Mouse (Mus musculus) kidney, adult 2 months (tissue): ENCODE results near the gene Gm13275. TPM values are rescaled to one million over a fixed set of nuclear protein-coding genes. Genes with fewer than 3 reads are reported as not detected.
"Not testable (repeated sequence)": the region's sequence is repeated elsewhere in the genome, so short reads cannot be mapped to it uniquely, and the experiment has no call there.

Experiments used
- DNase-seq: peaks from one replicate; pipeline ENCODE4 v3.0.0; 2021
- H3K27ac ChIP-seq: fragments of 200-500 bp; 2 replicates; pipeline ENCODE4 v1.5.1; 2012; ENCODE audit warnings: low read depth, low read length, control low read depth, inconsistent platforms; ENCODE audit not compliant: insufficient read depth
- H3K27me3 ChIP-seq: fragments of 200-500 bp; replicated peaks from 2 replicates; pipeline ENCODE4 v1.6.1; 2012; ENCODE audit warnings: mild to moderate bottlenecking, moderate library complexity, low read length, inconsistent platforms; ENCODE audit not compliant: control insufficient read depth, insufficient read depth
- H3K36me3 ChIP-seq: fragments of 200-500 bp; 2 replicates; pipeline ENCODE4 v1.6.1; 2012; ENCODE audit warnings: mild to moderate bottlenecking, moderate library complexity, low read length, inconsistent platforms; ENCODE audit not compliant: control insufficient read depth, insufficient read depth
- H3K4me1 ChIP-seq: fragments of 200-500 bp; 2 replicates; pipeline ENCODE4 v1.6.1; 2011; ENCODE audit warnings: low read length; ENCODE audit not compliant: control insufficient read depth, insufficient read depth
- H3K4me3 ChIP-seq: fragments of 200-500 bp; 2 replicates; pipeline ENCODE4 v1.5.1; 2011; ENCODE audit warnings: mild to moderate bottlenecking, low read depth, low read length, control low read depth; ENCODE audit not compliant: insufficient read depth
- CTCF ChIP-seq: fragments of 200-500 bp; conservative IDR thresholded peaks from 2 replicates; pipeline ENCODE4 v1.5.1; 2011; ENCODE audit warnings: low read depth, mild to moderate bottlenecking, control low read depth, low read length, moderate library complexity, mixed read lengths; ENCODE audit not compliant: insufficient read depth, insufficient read length
- POLR2A ChIP-seq: fragments of 200-500 bp; IDR thresholded peaks from one replicate; pipeline ENCODE4 v1.6.1; 2011; ENCODE audit warnings: low read depth, low read length, control low read depth
- WGBS: fragments of 180-500 bp; shearing (Covaris S2); methylation state at CpG from one replicate; pipeline ENCODE4 v1.1.7; 2018; 5-methylcytosine and 5-hydroxymethylcytosine counted together
- polyA plus RNA-seq: library from polyadenylated mRNA; depleted of rRNA; stranded (reverse); fragments of >200 nt; gene quantifications from 2 replicates; pipeline ENCODE4 v1.2.3, GENCODE M21; 2012; rRNA removed

Gm13275 gene
- not detected in 2 replicates for polyA plus RNA-seq

GRCm38 (mm10) chr4:88793936-88794675, at the start of gene Gm13275:
Gene Gm13275 (plus strand): TSS chr4:88794487.
- H3K4me3 ChIP-seq, H3K36me3 ChIP-seq, H3K27me3 ChIP-seq, H3K4me1 ChIP-seq, H3K27ac ChIP-seq: not testable (repeated sequence)
- WGBS, result under 1% methylated on average over 16 of the region's 52 CpGs
- peak; percentile 51 for DNase-seq

GRCm38 (mm10) chr4:88749926-88750325, 44.4 kb upstream of the Gm13275 start:
- Histone ChIP-seq H3K27me3 (no peaks in the 10 kb centered on the region), H3K36me3 (no peaks in the 10 kb centered on the region), H3K4me3 (no peak overlapping the region), H3K27ac (no peak overlapping the region), H3K4me1 (no peaks in the 10 kb centered on the region)
- TF ChIP-seq CTCF (no peak), POLR2A (no peak)
- no peak for DNase-seq
- 67% methylated on average over 6 of the region's 6 CpGs for WGBS

DNA sequence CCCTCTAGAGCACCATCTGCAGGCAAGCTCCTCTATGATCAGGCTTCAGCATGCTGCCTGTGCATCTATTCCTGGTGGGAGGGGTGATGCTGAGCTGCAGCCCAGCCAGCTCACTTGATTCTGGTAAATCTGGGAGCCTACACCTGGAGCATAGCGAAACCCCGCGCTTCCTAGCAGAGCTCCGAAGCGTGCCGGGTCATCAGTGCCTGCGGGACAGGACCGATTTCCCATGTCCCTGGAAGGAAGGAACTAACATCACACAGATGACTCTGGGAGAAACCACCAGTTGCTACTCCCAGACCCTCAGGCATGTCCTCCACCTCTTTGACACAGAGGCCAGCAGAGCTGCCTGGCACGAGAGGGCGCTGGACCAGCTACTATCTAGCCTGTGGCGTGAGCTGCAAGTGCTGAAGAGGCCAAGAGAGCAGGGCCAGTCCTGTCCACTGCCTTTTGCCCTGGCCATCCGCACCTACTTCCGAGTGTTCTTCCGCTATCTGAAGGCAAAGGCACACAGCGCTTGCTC, 39.4 kb upstream of the Gm13275 start, which contains the start of gene Gm13271:
Gene Gm13271 (plus strand): TSS at position 51 of the 523 bp plus-strand sequence.
- 87% methylated on average over 15 of the region's 15 CpGs for WGBS

DNA sequence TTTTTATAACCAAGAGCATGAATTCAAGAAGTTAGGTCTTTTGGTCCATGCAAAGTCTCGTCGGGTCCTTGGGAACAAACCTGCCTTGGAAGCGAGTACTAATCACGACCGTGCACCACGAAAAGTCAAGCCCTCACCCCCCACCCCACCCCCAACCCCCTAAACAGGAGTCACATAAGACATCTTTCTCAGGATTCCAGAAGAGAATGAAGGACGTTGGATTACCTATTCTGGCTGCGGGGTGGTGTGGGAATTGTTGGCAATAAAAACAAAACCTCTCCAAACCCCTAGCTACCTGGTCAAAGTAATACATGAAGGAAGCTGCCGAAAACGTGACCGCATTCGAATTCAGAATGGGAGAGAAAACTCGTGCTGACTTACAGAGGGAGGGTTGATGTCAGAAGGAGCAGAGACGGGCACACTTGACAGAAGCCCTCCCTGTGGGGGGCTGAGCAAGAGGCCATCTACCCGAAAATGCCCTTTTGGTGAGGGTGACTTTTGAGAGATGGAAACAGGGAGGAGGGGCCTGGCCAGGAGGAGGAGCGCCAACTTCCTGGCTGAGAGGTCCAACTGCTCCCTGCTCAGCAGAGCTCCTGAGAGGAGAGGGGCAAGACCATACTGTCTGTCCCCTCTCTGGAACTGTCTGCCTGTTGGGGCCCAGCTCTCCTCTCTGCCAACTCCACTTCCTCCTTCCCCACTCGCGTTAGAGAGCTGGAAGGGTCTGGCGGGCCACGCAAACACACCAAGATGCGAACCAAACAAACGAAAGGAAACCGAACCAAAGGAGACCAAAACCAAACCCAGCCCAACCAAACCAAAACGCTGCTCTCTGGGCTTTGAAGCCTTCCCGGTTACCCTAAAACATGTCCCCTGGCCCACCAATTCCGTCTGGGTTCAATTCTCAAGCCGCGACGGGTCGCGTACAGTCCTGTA, 37.4 kb upstream of the Gm13275 start:
- not testable (repeated sequence) for H3K27me3 ChIP-seq, H3K4me1 ChIP-seq, DNase-seq

More for the DNA sequence above, 39.4 kb upstream of the Gm13275 start, which contains the start of gene Gm13271:
- not testable (repeated sequence) for H3K27ac ChIP-seq, H3K4me3 ChIP-seq, H3K36me3 ChIP-seq, H3K27me3 ChIP-seq, H3K4me1 ChIP-seq
- peak; percentile 55 for DNase-seq

GRCm38 (mm10) chr4:88757628-88758031, 36.7 kb upstream of the Gm13275 start:
- peak overlapping the region; percentile 96 for H3K27ac ChIP-seq
- not testable (repeated sequence) for H3K4me1 ChIP-seq, H3K36me3 ChIP-seq, H3K27me3 ChIP-seq
- peak overlapping the region; percentile 97 for H3K4me3 ChIP-seq
- WGBS, result under 1% methylated on average over 21 of the region's 21 CpGs
- DNase-seq, result peak; percentile 93
- TF ChIP-seq CTCF, result peak; percentile 59

More for the DNA sequence above, 37.4 kb upstream of the Gm13275 start:
- not testable (repeated sequence) for H3K36me3 ChIP-seq
- Histone ChIP-seq H3K27ac (peak overlapping the region; percentile 96), H3K4me3 (peak overlapping the region; percentile 97)
- WGBS, result 8% methylated on average over 28 of the region's 31 CpGs

GRCm38 (mm10) chr4:88758751-88759150, 35.5 kb upstream of the Gm13275 start:
- H3K27me3 ChIP-seq, H3K27ac ChIP-seq, DNase-seq, H3K4me3 ChIP-seq, H3K4me1 ChIP-seq, H3K36me3 ChIP-seq: not testable (repeated sequence)
- WGBS, result 92% methylated on average over 9 of the region's 9 CpGs

- Histone ChIP-seq H3K4me3 (peak within 1 kb of the TSS; percentile 48; the same call in 1 of the 2 replicates), H3K27ac (peak within 1 kb of the TSS; percentile 81; the same call in 1 of the 2 replicates)
- WGBS, result 15% methylated on average over 10 of the region's 14 CpGs
- H3K36me3 ChIP-seq, H3K27me3 ChIP-seq, H3K4me1 ChIP-seq: not testable (repeated sequence)
- peak; percentile 49 for DNase-seq
Observed at GRCm38 (mm10) chr4:88759610-88760268, 34.5 kb upstream of the Gm13275 start, which contains the start of gene Gm13283. Gene Gm13283 (plus strand): TSS chr4:88760119.
